Mouse (Mus musculus) midbrain, embryonic 15.5 days (tissue): ENCODE measurements around the gene Defb29. TPM values are rescaled to one million over a fixed set of nuclear protein-coding genes. Genes with fewer than 3 reads are reported as not detected.

Experiments
- ATAC-seq: fragments of 200-750 bp; cut with Nextera tagmentation; replicated peaks from 2 replicates; pipeline ENCODE4 v1.8.0; 2017; ENCODE audit warnings: moderate TSS enrichment
- H3K27ac ChIP-seq: fragments of 300-500 bp; sonication (generic); 2 replicates; pipeline ENCODE4 v1.5.1; 2015; ENCODE audit warnings: mild to moderate bottlenecking, inconsistent platforms
- H3K27me3 ChIP-seq: fragments of 300-500 bp; sonication (generic); replicated peaks from 2 replicates; pipeline ENCODE4 v1.6.1; 2015; ENCODE audit warnings: inconsistent platforms
- H3K36me3 ChIP-seq: fragments of 300-500 bp; sonication (generic); replicated peaks from 2 replicates; pipeline ENCODE4 v1.6.1; 2015; ENCODE audit warnings: inconsistent platforms
- H3K4me1 ChIP-seq: fragments of 300-500 bp; sonication (generic); 2 replicates; pipeline ENCODE4 v1.6.1; 2015; ENCODE audit warnings: inconsistent platforms
- H3K4me2 ChIP-seq: fragments of 300-500 bp; sonication (generic); 2 replicates; pipeline ENCODE4 v1.6.1; 2015; ENCODE audit warnings: inconsistent platforms, mild to moderate bottlenecking, moderate library complexity
- H3K4me3 ChIP-seq: fragments of 300-500 bp; sonication (generic); 2 replicates; pipeline ENCODE4 v1.5.1; 2015; ENCODE audit warnings: mild to moderate bottlenecking, inconsistent platforms
- H3K9ac ChIP-seq: fragments of 300-500 bp; sonication (generic); 2 replicates; pipeline ENCODE4 v1.6.1; 2015; ENCODE audit warnings: mild to moderate bottlenecking, inconsistent platforms
- H3K9me3 ChIP-seq: fragments of 300-500 bp; sonication (generic); 2 replicates; pipeline ENCODE4 v1.6.1; 2016; ENCODE audit warnings: inconsistent platforms
- WGBS: fragments of 180-500 bp; shearing (Covaris S2); methylation state at CpG from one replicate; pipeline ENCODE4 v1.1.7; 2015; ENCODE audit warnings: mixed read lengths; 5-methylcytosine and 5-hydroxymethylcytosine counted together
- polyA plus RNA-seq: library from polyadenylated mRNA; unstranded; fragments of >200 nt; fragmentation: Nextera tagmentation; extraction: Ambion mirVana; gene quantifications from 2 replicates; pipeline ENCODE4 v1.2.1, GENCODE M21; 2015

Defb29 gene
- polyA plus RNA-seq, 1 experiment from 2014 or later: not detected

- H3K4me1 ChIP-seq: no peaks in the 10 kb centered on the region
- H3K36me3 ChIP-seq: no peaks in the 10 kb centered on the region
- no peaks in the 10 kb centered on the region for H3K27me3 ChIP-seq
- ATAC-seq: no peak
- 75% methylated on average over 6 of the region's 6 CpGs for WGBS
- no peak overlapping the region for H3K4me2 ChIP-seq
- no peaks in the 10 kb centered on the region for H3K9me3 ChIP-seq
- no peak overlapping the region for H3K4me3 ChIP-seq
- no peak overlapping the region for H3K9ac ChIP-seq
- no peak overlapping the region for H3K27ac ChIP-seq
Measured at GRCm38 (mm10) chr2:152493151-152493550, 46.7 kb downstream of the Defb29 start.

GRCm38 (mm10) chr2:152490038-152490437 lies 49.9 kb downstream of the Defb29 start, which contains the start of gene Defb22:
Gene Defb22 (minus strand): TSS chr2:152490138.
- Histone ChIP-seq H3K27ac (no peak within 1 kb of the TSS), H3K9ac (no peak within 1 kb of the TSS), H3K4me3 (no peak within 1 kb of the TSS), H3K36me3 (no peaks in the 10 kb centered on the region), H3K9me3 (no peaks in the 10 kb centered on the region), H3K4me2 (no peak within 1 kb of the TSS), H3K27me3 (no peaks in the 10 kb centered on the region), H3K4me1 (no peaks in the 10 kb centered on the region)
- no peak for ATAC-seq

Other genes starting within 250 kb of the Defb29 start
- gene Tbc1d20, start 246.3 kb downstream of the Defb29 start, polyA plus RNA-seq: 37.1 and 38.3 TPM in 2 replicates
- gene Rbck1, start 207.4 kb downstream of the Defb29 start, polyA plus RNA-seq: 117 and 120 TPM in 2 replicates
- gene Trib3, start 196.1 kb downstream of the Defb29 start, polyA plus RNA-seq: 1.9 and 2.0 TPM in 2 replicates
- 49.4 and 51.0 TPM in 2 replicates for gene Nrsn2, start 163.5 kb downstream of the Defb29 start, polyA plus RNA-seq
- gene Sox12, start 142.0 kb downstream of the Defb29 start, polyA plus RNA-seq: 15.4 and 17.0 TPM in 2 replicates
- gene Zcchc3, start 125.1 kb downstream of the Defb29 start, polyA plus RNA-seq: 18.0 and 20.2 TPM in 2 replicates
- gene 6820408C15Rik, start 124.5 kb downstream of the Defb29 start, polyA plus RNA-seq: 1.9 and 2.5 TPM in 2 replicates
- not detected in 2 replicates for gene Defb23, start 75.5 kb downstream of the Defb29 start, polyA plus RNA-seq
- gene Defb20, start 63.0 kb downstream of the Defb29 start, polyA plus RNA-seq: not detected in 2 replicates
- not detected in 2 replicates for gene Defb22, start 50.0 kb downstream of the Defb29 start, polyA plus RNA-seq
- gene Defb26, start 28.4 kb downstream of the Defb29 start, polyA plus RNA-seq: not detected in 2 replicates
- gene Defb28, start 21.8 kb downstream of the Defb29 start, polyA plus RNA-seq: not detected in 2 replicates
- gene Gm17416, start 29.2 kb upstream of the Defb29 start, polyA plus RNA-seq: not detected in 2 replicates
- gene Defb21, start 32.6 kb upstream of the Defb29 start, polyA plus RNA-seq: not detected in 2 replicates
- not detected in 2 replicates for gene Defb19, start 40.2 kb upstream of the Defb29 start, polyA plus RNA-seq
- gene Defb45, start 59.3 kb upstream of the Defb29 start, polyA plus RNA-seq: not detected in 2 replicates
- gene Defb36, start 64.2 kb upstream of the Defb29 start, polyA plus RNA-seq: not detected in 2 replicates
- not detected in 2 replicates for gene Defb25, start 83.0 kb upstream of the Defb29 start, polyA plus RNA-seq
- 0.30 and 0.40 TPM in 2 replicates for gene Rem1, start 86.9 kb upstream of the Defb29 start, polyA plus RNA-seq
- 178 and 186 TPM in 2 replicates for gene H13, start 129.4 kb upstream of the Defb29 start, polyA plus RNA-seq
- gene Mcts2, start 146.9 kb upstream of the Defb29 start, polyA plus RNA-seq: 33.7 and 34.3 TPM in 2 replicates
- 30.7 and 33.7 TPM in 2 replicates for gene Id1, start 196.2 kb upstream of the Defb29 start, polyA plus RNA-seq
- 5.2 and 6.4 TPM in 2 replicates for gene Cox4i2, start 214.1 kb upstream of the Defb29 start, polyA plus RNA-seq